Mouse (Mus musculus): ENCODE measurements around the gene Slc22a1.
A peak's percentile ranks its signal among the peaks of the same experiment; 100 is the strongest.

The Slc22a1 gene

DNA sequence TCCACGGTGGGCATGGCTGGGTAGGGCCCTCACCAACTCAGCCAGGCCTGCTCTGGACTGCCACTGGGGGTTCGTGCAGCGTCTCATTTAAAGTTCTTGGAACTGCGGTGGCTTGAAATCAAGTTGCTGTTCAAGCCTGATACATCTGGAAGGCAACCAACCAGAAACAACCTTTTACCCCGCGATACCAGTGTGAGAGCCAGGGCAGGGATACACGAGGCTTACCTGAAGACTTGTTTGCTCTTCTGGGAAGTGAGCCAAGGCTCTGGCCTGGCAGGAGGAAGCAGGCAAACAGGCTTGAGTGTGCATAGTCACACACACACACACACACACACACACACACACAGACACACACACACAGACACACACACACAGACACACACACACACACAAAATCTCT lies at the start of gene Slc22a1:
TSS of gene Slc22a1 (minus strand) at position 184 of the 400 bp plus-strand sequence.
- DNase-seq: no peak

DNA sequence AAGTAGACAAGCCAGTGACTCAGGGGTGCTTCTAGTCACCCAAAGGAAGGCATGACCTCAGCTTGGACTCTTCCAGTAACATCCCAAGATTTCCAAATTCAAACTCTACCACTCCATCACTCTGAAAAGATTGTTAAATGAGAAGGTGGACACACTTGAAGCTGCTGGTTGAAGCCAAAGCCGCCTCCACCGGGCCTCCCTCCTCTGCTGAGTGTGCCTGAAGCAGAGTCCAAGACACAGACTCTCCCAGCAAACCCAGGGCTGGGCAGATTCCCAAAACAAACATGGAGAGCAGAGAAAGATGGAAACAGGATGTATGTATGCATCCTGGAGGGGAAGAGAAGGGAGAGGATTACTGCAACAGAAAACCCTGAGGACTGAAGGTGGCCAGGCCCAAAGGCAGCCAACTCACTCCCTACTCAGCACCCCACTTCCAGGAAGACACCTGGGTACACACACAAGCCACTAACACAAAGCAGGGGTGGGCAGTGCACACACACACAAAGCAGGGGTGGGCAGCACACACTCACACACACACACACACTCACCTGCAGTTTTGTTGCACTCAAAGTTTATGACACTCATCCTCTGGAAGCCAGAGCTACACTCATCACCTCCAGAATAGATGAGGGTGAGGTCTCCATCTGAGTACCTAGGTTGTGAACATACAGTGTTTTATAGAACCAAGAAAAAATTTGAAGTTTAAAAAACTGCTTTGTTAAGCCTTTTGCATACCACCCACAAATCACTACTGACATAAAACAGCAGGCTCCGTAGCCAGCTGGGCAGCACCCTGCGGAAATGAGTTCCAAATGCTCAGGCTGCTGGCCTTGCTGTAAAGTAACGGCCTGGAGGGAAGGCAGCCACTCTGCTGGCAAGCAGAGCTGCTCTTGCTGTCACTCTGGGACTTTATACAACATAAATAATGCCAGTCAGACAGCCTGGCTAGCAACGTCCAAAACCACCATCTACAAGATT lies 49.4 kb upstream of the Slc22a1 start:
- DNase-seq: no peak

DNA sequence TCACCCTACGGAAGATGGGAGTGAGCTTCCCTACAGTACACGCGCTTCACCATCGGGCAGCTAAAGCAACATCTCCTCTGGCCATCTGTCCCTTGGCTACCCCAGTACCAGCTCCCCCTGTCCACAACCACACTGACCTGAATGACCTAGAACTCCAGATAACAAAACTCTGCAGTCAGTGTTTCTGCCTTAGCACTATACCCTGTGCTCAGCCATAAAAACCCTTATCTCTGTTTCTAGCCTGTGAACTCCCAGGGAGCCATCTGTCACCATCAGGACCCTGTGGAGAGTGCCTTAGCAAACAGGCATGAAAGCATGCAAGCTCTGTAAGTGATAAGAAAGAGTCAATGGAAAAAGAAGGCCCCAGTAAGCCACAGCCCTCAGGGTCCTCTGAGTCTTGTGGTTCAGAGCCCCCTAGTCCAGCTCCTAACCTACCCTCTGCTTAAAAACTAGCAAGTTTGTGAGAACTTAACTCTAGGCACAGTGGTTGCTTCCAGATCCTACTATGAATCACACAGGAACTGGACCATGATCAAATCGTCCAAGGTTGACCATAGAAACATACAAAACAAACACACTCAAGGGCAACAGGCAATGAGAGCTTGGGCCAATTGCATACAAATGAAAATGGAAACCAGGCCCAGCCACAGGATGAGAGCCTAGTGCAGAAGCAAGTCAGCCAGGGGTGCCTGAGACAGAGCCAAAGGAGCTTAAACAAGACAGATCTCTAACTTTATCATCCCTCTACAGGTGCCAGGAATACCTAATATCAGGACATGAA lies 48.5 kb upstream of the Slc22a1 start:
- DNase-seq: no peak

DNA sequence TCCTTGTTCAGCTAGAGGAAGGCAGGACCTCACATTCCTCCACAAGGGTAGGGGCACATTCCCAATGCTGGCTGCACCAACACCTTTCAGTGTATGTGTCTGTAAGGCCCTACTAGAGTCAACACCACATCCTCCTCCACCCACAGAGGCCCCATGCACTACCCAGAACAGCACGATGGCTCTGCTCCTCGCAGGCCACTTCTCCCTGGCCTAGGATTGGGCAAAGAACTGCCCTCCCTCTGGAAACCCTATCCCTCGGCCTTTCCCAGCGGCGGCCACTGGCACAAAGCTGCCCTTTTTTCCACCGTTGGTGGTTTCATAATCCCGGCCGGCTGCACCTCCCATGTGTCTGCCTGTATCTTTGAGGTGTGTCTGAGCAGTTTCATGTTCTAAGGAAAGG lies 47.0 kb upstream of the Slc22a1 start:
- no peak for DNase-seq

DNA sequence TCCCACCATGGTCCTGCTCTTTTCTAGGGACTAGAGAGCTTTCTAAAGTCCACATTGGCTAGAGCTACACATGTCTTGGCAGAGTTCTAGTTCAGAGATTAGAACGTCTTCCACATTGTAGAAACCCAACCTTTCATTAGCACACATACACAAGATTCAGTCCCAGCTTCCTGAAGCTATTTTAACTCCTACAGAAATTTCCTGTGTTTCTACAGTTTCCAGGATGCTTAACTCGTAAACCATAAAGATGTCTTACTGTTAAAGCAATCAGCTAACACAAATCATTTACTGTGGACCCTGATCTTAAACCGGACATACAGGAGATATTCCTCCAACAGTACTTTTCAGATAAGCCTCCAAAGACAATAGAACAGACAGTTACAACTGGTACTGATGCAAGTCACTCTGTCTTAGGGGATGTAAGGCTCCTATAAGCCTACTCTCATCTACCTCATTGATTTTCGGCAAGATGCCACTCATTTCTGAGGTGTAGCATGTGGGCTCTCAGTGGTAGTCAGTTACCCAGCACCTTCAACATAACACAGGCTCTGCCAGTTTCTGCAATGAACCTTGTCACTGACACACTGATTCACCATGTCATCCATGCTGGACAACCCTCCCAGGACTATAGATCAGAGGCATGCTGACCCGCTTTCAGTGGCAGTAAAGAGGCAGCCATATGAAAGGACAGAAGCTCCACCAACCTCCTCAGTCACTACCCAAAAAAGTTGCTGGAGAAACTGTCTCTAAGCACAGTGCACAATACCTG lies 45.7 kb upstream of the Slc22a1 start:
- DNase-seq: no peak

DNA sequence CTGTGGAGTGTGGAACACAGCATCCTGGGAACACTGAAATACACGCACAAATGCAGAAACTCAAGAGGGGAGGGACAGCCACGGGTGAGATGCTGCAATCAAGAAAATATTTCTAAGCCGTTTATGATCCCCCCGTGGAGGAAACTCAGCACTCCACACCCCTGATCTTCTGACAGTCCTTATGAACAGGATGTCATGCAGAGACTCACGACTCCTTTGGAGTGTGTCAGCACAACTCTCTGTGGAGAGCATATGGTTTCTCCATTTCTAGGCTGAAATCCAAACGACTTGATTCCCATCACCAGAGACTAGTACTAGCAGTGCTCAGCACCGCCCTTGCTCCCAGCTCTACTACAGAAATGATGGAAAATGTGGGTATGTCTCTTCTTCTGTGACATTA lies 42.6 kb upstream of the Slc22a1 start:
- DNase-seq: no peak

DNA sequence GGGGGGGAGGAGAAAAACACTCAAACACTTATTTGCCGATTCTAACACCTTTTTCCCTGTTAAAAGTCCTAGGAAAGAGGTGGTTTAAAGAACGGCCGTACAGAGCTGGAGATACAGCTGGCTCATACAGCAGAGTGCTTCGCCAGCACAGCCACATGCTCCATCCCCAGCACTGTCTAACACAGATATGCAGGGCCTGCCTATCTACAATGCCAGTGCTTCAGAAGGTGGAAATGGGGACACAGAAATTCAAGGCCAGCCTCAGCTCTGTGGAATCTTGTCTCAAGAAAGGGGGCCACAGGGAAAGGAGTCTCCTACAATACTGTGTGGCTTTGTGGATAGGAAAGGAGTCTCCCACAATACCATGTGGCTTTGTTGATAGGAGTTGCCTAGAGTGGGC lies 41.8 kb upstream of the Slc22a1 start:
- DNase-seq: no peak

DNA sequence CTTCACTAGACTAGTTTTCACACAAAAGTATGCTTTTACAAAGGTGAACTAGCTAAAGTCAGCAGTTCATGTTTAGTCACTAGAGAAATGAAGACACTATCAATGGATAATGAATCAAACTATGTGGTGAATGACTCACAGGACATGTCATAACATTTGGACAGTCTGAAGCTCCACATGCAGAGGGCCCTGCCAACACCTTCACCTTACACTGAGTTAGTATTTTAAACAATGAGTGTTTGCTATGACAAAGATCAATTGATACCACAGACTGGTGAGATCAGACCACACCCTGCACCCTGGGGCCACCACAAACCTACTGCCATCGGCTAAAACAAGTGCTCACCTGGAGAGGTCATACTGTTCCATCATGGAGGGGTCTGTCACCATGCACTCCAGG lies 39.4 kb upstream of the Slc22a1 start:
- no peak for DNase-seq

DNA sequence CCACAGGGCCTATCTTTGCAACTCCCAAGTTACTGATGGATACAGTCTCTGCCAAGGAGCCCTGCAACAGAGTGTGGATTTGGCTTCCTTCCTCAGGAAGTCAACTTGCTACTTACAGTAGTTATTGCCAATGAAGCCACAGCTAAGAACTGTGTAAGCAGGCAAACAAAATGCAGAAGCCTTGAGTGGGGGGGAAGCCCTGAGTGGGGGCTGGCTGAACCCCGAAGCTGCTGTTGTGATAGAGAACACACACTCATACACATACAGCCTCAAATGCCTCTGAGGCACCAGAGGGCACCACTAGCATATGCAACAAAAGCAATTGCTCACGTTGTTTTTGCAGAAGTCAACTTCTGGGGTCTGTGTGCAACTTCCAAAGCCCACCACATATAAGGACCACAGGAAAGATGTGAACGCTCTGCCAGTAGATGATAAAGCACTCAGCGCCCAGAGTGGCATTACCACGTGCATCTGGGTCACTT lies 38.5 kb upstream of the Slc22a1 start:
- peak in 1 of 2 experiments; percentile 2 for DNase-seq

DNA sequence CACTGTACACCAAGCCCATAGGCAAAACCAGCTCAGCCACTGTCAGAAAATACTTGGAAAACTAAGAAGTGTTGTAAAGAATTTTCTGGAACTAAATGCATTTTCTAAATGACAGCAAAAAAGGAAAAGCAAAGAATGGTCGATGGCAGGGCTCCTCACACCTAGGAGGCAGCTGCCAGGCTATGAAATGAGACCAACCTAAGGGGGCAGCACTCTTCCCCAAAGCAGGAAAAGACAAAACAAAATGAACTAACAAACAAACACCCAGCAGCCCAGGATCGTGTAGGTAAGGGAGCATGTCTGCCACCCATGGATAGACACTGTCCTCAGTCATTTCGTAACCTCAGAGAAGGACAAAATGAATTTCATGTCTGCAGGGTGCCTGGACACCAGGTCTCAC lies 37.4 kb upstream of the Slc22a1 start:
- DNase-seq: no peak

DNA sequence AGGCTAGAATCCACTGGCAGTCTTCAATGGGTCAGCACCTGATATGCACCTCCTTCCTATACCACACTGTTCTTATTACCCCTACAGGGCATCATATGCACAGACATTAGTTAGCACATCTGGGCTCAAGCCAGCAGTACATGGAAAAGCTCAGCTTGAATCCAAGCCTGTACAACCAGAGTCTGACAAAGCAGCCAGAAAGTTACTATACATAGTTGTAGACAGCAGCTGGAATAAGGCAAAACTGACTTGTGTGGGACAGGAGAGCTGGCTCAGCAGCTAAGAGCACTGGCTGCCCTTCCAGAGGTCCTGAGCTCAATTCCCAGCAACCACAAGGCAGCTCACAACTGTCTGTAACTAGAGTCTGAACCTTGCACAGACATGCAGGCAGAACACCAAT lies 36.6 kb upstream of the Slc22a1 start:
- DNase-seq: no peak

DNA sequence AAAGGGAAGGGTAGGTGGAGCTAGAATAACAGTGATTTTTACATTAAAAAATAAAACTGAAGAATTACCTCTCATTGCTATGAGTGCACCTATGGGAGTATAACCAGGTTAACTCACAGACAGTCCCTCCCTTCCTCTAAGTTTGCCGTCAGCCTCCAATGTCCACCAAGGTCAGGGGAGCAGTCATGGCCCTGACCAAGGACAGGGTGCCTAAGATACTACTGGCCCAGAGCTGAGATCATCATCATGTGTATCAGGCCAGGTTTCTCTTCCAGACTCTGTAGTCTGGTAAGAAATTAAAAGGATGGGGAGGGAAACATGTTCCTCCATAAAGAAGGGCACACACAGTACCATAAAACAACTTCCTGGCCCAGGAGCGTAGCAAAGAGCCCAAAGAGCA lies 35.3 kb upstream of the Slc22a1 start:
- DNase-seq: no peak

DNA sequence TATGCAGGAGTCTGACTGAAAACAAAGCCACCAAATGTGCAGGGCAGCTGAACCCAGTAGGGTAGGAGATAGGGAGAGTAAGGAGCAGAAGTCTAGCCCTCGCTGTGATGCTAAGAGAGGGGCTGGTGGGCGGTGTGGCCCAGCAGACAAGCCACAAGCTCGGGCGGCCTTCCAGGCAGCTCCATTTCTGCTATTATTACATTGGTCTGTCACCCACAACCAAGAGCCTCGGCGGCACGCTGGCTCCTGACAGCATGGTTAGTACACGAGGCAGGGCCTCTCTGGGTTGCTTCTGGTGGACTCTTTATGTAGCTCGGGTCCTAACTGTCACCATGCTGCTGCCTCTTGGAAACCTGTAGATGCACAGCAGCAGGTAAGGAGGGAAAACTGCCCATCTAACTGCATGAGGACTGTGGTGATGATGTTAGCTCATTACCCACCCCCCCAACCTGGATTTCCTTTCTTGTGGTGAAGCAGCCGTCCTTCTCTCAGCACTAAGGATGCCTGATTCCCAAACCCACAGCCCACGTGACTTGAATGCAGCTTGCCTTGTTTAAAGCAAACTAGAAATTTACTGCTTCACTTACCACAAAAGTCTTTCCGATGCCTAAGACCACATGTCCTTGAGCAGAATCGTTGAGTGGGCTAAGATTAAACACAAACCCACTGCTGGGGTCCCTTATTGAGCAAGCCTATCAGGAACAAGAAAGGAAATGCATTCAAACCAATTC lies 34.6 kb upstream of the Slc22a1 start:
- no peak for DNase-seq

DNA sequence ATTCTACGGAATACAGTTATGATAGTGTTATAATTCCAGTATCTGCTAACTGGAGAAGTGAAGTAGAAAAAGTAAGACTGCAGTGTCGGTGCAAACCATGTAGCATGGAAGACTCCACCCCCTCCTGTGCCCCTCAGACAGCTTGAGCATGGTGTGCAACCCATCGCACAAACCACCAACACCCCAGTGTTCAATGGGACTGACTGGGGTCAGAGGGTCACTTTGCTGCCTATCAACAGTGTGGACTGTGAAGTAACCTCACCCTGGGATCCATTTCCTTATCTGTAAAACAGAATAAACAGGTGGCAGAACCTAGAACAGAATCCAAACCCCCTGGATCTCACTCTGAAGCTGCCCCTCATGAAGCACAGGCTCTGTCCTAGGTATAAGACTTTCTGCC lies 32.8 kb upstream of the Slc22a1 start:
- DNase-seq: no peak

DNA sequence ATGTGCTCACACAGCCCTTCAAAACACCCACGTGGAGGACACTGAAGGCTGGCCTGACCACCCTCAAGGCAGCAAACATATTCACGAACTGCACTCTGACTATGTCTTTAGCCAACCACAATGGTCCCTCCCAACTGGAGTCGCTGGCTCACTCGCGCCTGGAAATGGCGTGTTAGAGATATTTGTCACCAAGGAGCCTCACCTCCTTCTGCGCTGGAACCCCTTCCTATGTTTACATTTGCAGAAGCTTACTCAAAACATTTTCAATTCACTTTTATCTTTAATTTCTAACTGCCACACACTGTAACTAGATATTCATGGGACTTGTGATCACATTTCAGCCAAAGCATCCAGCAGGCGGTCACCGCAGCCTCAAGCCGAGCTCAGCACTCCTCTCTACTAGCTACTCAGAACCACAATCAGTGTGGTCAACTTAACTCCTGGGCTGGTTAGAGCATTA lies 31.0 kb upstream of the Slc22a1 start:
- no peak for DNase-seq

DNA sequence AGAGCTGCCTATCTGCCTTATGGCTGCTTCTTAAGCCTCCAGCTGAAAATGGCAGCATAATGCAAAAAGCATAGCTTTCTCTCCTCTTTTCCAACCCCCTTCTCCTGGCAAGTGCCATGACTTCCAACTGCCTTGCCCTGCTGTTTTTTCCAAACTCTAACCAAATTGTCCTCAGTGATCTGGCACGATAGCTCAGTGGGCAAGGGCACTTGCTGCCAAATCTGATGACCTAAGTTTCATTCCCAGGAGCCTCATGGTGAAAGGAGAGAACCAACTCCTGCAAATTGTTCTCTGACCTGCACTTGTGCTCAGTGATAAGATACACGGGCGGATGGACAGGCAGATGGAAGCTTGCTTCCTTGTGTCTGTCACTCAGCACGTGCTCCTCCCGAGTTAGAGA lies 27.3 kb upstream of the Slc22a1 start:
- DNase-seq: no peak

DNA sequence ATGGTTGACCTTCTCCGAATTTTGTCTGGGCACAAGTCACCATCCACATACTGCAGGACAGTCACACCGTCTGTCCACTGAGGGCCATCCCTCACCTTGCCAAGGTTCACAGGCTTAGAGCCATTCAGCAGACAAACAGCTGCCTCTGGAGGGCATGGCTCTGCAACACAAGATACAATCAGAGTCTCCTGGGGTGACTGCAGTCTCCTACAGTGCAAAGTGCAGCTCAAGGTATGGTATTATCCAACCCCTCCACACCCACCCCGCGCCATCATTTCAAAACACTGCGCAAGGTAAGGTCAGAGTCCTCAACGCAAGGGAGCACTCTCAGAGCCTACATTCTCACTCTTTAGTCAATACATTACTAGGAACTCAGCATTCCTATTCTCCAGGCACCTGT lies 24.7 kb upstream of the Slc22a1 start:
- no peak for DNase-seq

DNA sequence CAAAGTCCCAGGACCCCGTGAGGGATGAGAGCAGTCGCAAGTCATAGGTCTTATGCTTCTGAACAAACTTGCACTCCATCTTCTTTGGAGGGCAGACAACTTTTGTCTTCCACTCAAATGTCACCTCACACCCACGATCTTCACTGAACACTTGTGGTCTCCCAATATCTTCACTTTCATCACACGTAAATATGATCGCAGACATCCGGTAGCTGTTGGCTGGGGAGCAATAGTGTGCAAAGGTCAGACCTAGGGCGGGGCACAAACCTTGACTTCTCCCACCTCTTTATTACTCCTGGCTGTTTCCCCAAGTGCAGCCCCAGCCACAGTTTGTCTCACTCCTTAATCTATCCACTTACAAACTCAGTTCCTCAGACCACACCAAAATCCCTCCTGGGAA lies 16.3 kb upstream of the Slc22a1 start:
- no peak for DNase-seq

DNA sequence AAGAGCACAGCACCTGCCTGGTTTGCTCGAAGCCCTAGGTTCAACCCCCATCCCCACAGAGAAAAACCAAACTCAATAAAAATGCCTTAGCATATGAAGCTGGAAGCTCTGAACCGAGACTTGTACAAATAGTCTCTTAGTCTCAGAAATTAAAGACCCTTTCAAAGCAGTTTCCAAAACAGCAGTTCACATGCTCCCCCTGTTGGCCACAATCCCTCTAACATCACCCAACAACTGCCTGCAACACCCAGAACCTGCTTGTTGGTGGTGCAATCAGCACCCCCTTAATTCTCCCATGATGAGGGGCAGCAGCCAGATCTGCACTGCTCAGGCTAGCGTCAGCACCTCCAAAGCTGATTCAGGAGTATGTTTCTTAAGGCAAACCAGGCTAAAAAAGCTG lies 13.9 kb upstream of the Slc22a1 start:
- no peak for DNase-seq

DNA sequence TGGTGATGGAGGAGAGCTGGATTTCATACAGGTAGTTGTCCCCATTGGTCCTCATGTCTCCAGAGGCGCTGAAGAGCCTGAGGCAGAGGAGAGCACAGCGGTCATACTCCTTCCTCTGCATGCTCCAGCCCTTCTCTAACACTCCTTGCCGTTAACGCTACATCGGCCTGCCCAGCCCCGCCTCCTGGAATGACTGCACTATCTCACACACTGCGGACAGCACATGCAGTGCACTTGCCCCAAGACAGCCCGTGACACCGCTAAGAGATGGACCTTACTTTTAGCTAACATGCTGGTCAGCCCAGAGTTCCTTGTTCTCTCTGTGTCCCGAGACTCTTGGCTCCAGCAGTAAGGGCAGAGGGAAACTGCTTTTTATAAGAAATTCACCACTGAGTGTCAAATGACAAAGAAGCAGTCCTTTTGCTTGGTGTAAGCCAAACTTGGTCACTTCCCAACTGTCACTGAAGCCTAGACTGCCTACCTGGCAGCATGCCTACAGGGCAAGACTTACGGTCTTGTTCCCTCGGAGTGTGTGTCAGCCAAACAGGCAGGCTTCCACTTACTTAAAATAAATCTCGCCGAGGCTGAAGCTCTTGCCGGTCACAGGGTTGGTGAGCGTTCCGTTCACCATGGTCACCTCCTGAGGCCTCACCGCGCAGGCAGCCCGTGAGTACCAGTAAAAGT lies 12.9 kb upstream of the Slc22a1 start:
- no peak for DNase-seq

DNA sequence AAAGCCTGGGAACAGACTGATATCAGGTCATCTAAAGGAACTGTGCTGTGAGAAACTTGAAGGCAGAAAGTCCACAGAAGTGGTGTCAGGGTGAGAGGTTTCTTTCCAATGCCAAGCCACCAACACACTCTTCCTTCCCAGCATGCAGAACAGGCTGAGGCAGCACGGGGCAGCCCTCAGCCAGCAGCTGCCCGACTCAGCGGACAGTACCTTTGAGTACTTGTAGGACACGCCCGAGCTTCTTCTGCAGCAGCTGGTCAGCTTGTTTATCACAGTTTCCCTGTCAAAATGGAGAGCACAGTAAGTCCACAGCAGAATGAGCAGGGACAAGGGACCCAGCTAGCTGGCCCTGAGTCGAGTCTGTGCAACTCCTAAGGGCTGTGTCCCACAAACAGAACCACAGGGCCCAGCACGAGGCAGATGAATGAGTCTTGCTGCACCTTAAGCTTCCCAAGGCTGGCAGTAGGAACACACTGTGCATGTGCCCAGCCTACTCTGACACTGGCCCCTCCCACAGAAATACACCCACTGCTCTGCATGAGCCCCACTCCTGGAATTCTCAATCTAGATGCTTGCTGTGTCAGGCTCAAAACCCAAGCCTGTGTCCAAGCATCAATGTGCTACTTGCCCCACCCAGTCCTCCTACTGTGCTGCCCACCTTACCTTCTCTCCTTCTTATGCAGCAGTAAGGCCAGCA lies 9.4 kb upstream of the Slc22a1 start:
- DNase-seq: no peak
